ENCODE assay signal across 9 mouse cellular contexts in genomic region chr16:27468731-27469130, GRCm38 (mm10).
A peak's percentile ranks its signal among the peaks of the same experiment; 100 is the strongest.
DNase-seq lines count a peak whose midpoint lies in the region; ATAC-seq lines count a peak whose summit lies in the region.
"Had no signal": no experiment of that assay in that cellular context is flagged by ENCODE, and none has a peak within 500 bp of the region (broad histone marks: within the 10 kb centered on the region; RNA-seq: fewer than 3 reads in every experiment).

No protein-coding gene starts in this region.

- no peak overlapping the region for H3K27ac ChIP-seq in hindbrain, embryonic 13.5 days
- H3K27ac ChIP-seq: limb, embryonic 15.5 days had no signal

- H3K9me3 ChIP-seq in hindbrain, embryonic 13.5 days, result no peaks in the 10 kb centered on the region
- H3K9me3 ChIP-seq: limb, embryonic 15.5 days had no signal

- H3K27me3 ChIP-seq in hindbrain, embryonic 13.5 days, result no peaks in the 10 kb centered on the region
- H3K27me3 ChIP-seq: limb, embryonic 15.5 days had no signal

- H3K4me3 ChIP-seq in hindbrain, embryonic 13.5 days, result no peak overlapping the region
- H3K4me3 ChIP-seq: limb, embryonic 15.5 days had no signal

- intact Hi-C loops in gastrocnemius, postnatal 14 days (cut with DNase I; ENCODE audit: low total_unique reads), result no loop called here

- no peak overlapping the region for H3K9ac ChIP-seq in hindbrain, embryonic 13.5 days
- H3K9ac ChIP-seq: limb, embryonic 15.5 days had no signal

- peak; percentile 46; the same call in 1 of the 2 replicates for ATAC-seq in hindbrain, embryonic 13.5 days (ENCODE audit: low FRiP score)
- peak; percentile 70 for ATAC-seq in megakaryocyte, adult 5-6 weeks (ENCODE audit: poor library complexity, severe bottlenecking)

- peak; percentile 16 for DNase-seq in gastrocnemius, postnatal 14 days
- DNase-seq in gastrocnemius, adult 8-10 months (ENCODE audit: low spot score in 2 of 2), result no peak
- DNase-seq in thymus, postnatal 0 days (ENCODE audit: low spot score), result peak; percentile 36
- DNase-seq in thymus, postnatal 25 days, result no peak
- DNase-seq in cerebellum, postnatal 10 days, result peak; percentile 63 to 65
- peak; percentile 16 for DNase-seq in skeletal muscle tissue, adult 2 months (ENCODE audit: low read depth, low spot score)

- WGBS in hindbrain, embryonic 13.5 days, result 27% methylated on average over 5 of the region's 5 CpGs

- H3K4me1 ChIP-seq in hindbrain, embryonic 13.5 days (replicated peaks), result no peaks in the 10 kb centered on the region
- H3K4me1 ChIP-seq: limb, embryonic 15.5 days had no signal

- H3K36me3 ChIP-seq in hindbrain, embryonic 13.5 days, result no peaks in the 10 kb centered on the region
- H3K36me3 ChIP-seq: limb, embryonic 15.5 days had no signal

- no peak overlapping the region for H3K4me2 ChIP-seq in hindbrain, embryonic 13.5 days
- H3K4me2 ChIP-seq: limb, embryonic 15.5 days had no signal

Comparison
In these comparisons a context has a peak if more than half of its experiments do, and no peak if none do; other contexts are left out.
1. DNase-seq: peak in gastrocnemius, postnatal 14 days (single experiment), thymus, postnatal 0 days (single experiment), cerebellum, postnatal 10 days (2 of 2) and skeletal muscle tissue, adult 2 months (single experiment); none in gastrocnemius, adult 8-10 months (0 of 2) and thymus, postnatal 25 days (single experiment).